ENCODE assay signal across 21 mouse cellular contexts in the genomic region with DNA sequence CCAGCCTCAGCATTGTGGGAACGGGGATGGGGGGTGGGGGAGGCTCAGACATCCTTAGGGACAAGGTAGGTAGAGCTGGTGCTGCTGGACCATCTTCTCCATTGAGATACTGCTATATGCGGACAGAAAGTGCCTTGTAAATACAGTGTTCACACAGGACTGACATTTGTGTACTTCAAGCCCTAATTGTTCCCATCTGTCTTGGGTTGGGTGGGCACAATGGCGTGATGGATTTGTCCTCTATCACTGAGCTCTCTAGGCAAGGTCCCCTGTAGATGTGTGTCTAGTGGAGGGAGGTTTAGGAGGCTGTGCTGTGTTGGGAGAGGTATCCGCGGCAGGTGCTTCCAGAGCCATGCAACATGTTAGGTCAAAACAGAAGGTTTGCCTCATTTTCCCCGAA. TPM values are rescaled to one million over a fixed set of nuclear protein-coding genes. Genes with fewer than 3 reads are reported as not detected.
A peak's percentile ranks its signal among the peaks of the same experiment; 100 is the strongest.
DNase-seq lines count a peak whose midpoint lies in the region; ATAC-seq and TF ChIP-seq lines count a peak whose summit lies in the region.
"Had no signal": no experiment of that assay in that cellular context is flagged by ENCODE, and none has a peak within 500 bp of the region (broad histone marks: within the 10 kb centered on the region; RNA-seq: fewer than 3 reads in every experiment).

No protein-coding gene starts in this region.

- peak; percentile 50 for DNase-seq in cerebellum, adult 9-11 months
- DNase-seq in embryonic facial prominence, embryonic 10.5 days (ENCODE audit: low spot score), result no peak
- no peak for DNase-seq in layer of hippocampus, adult 18-20 months (ENCODE audit: low spot score in 2 of 2)
- DNase-seq: adrenal gland, postnatal 36 days; embryo, embryonic 11 days; kidney, adult 9 months; kidney, postnatal 25 days; liver; right cerebral cortex, postnatal 4 days; thymus, adult 2 months had no signal

- peaks cover 68% of the 10 kb centered on the region for H3K27me3 ChIP-seq in hindbrain, embryonic 13.5 days
- H3K27me3 ChIP-seq in hindbrain, embryonic 12.5 days, result peaks cover 62% of the 10 kb centered on the region
- H3K27me3 ChIP-seq in embryonic facial prominence, embryonic 10.5 days (replicated peaks; ENCODE audit: low read depth, poor library complexity, severe bottlenecking), result peaks cover 79% of the 10 kb centered on the region
- peaks cover 24% of the 10 kb centered on the region for H3K27me3 ChIP-seq in myocyte (ENCODE audit: control insufficient read depth, insufficient read depth, insufficient read length)

- no peaks in the 10 kb centered on the region for H3K9me3 ChIP-seq in hindbrain, embryonic 13.5 days
- H3K9me3 ChIP-seq in hindbrain, embryonic 12.5 days (replicated peaks), result no peaks in the 10 kb centered on the region
- H3K9me3 ChIP-seq in embryonic facial prominence, embryonic 10.5 days, result no peaks in the 10 kb centered on the region
- H3K9me3 ChIP-seq: embryonic facial prominence, embryonic 15.5 days; forebrain, embryonic 10.5 days; intestine, embryonic 15.5 days had no signal

- H3K4me3 ChIP-seq in hindbrain, embryonic 13.5 days, result 0 out of 2 replicates have a peak overlapping the region, but pooled peaks have one; percentile 4
- no peak overlapping the region for H3K4me3 ChIP-seq in hindbrain, embryonic 12.5 days
- 0 out of 2 replicates have a peak overlapping the region, but pooled peaks have one; percentile 8 for H3K4me3 ChIP-seq in embryonic facial prominence, embryonic 10.5 days
- H3K4me3 ChIP-seq in myocyte, result peak overlapping the region; percentile 24
- H3K4me3 ChIP-seq: embryonic facial prominence, embryonic 15.5 days; forebrain, embryonic 10.5 days; intestine, embryonic 15.5 days had no signal

- no peak for ATAC-seq in cerebellum, adult (ENCODE audit: insufficient number of reproducible peaks, low FRiP score, low TSS enrichment)
- ATAC-seq in hindbrain, embryonic 13.5 days (ENCODE audit: low FRiP score), result no peak
- ATAC-seq in hindbrain, embryonic 12.5 days (ENCODE audit: low FRiP score), result no peak
- ATAC-seq: lung, postnatal 0 days had no signal

- H3K79me2 ChIP-seq in myocyte (ENCODE audit: control insufficient read depth, insufficient read depth), result no peaks in the 10 kb centered on the region

- TF ChIP-seq POLR2A in myocyte (IDR thresholded peaks at IDR 0.05; ENCODE audit: insufficient read length, low read depth), result no peak

- H3K27ac ChIP-seq in hindbrain, embryonic 13.5 days, result peak overlapping the region; percentile 62; the same call in 1 of the 2 replicates
- no peak overlapping the region for H3K27ac ChIP-seq in hindbrain, embryonic 12.5 days
- no peak overlapping the region for H3K27ac ChIP-seq in embryonic facial prominence, embryonic 10.5 days (replicated peaks)
- H3K27ac ChIP-seq: embryonic facial prominence, embryonic 15.5 days; forebrain, embryonic 10.5 days; intestine, embryonic 15.5 days had no signal

- no peaks in the 10 kb centered on the region for H3K36me3 ChIP-seq in hindbrain, embryonic 13.5 days
- H3K36me3 ChIP-seq in hindbrain, embryonic 12.5 days, result no peaks in the 10 kb centered on the region
- no peaks in the 10 kb centered on the region for H3K36me3 ChIP-seq in embryonic facial prominence, embryonic 10.5 days (replicated peaks)
- H3K36me3 ChIP-seq in myocyte (ENCODE audit: control insufficient read depth, insufficient read depth), result no peaks in the 10 kb centered on the region
- H3K36me3 ChIP-seq: embryonic facial prominence, embryonic 15.5 days; forebrain, embryonic 10.5 days; intestine, embryonic 15.5 days had no signal

- H3ac ChIP-seq in myocyte (ENCODE audit: control insufficient read depth, insufficient read length), result no peak overlapping the region

- 79% methylated on average over 6 of the region's 6 CpGs for WGBS in hindbrain, embryonic 13.5 days
- 69% methylated on average over 6 of the region's 6 CpGs for WGBS in hindbrain, embryonic 12.5 days
- 66% methylated on average over 6 of the region's 6 CpGs for WGBS in embryonic facial prominence, embryonic 10.5 days

- H3K9ac ChIP-seq in hindbrain, embryonic 13.5 days, result no peak overlapping the region
- no peak overlapping the region for H3K9ac ChIP-seq in hindbrain, embryonic 12.5 days
- H3K9ac ChIP-seq: embryonic facial prominence, embryonic 15.5 days; intestine, embryonic 15.5 days had no signal

- H3K4me2 ChIP-seq in hindbrain, embryonic 13.5 days, result peak overlapping the region; percentile 88; the same call in 1 of the 2 replicates
- no peak overlapping the region for H3K4me2 ChIP-seq in hindbrain, embryonic 12.5 days (replicated peaks)
- H3K4me2 ChIP-seq in myocyte (ENCODE audit: low read depth), result peak overlapping the region; percentile 55
- H3K4me2 ChIP-seq: embryonic facial prominence, embryonic 15.5 days had no signal

- H3K4me1 ChIP-seq in hindbrain, embryonic 13.5 days (replicated peaks), result peaks cover 76% of the 10 kb centered on the region
- peaks cover 53% of the 10 kb centered on the region for H3K4me1 ChIP-seq in hindbrain, embryonic 12.5 days
- H3K4me1 ChIP-seq in embryonic facial prominence, embryonic 10.5 days, result peaks cover 69% of the 10 kb centered on the region

TF ChIP-seq in myocyte, 11 proteins besides CTCF, POLR2A, EP300 and RAD21:
- TF ChIP-seq SRF (IDR thresholded peaks at IDR 0.05; ENCODE audit: control insufficient read depth, insufficient read length, low read depth) (no peak), CEBPB (IDR thresholded peaks at IDR 0.05; ENCODE audit: insufficient read depth, poor library complexity, severe bottlenecking) (no peak), REST (IDR thresholded peaks at IDR 0.05; ENCODE audit: insufficient read depth, insufficient read length) (no peak), MYOG (IDR thresholded peaks at IDR 0.05; ENCODE audit: control insufficient read depth in 1 of 3, insufficient read depth in 1 of 3, insufficient read length in 2 of 3, low read depth in 2 of 3) (no peak), E2F4 (IDR thresholded peaks at IDR 0.05; ENCODE audit: insufficient read depth) (no peak), MAX (IDR thresholded peaks at IDR 0.05; ENCODE audit: low read depth) (no peak), USF1 (IDR thresholded peaks at IDR 0.05; ENCODE audit: low read depth) (no peak), MYOD1 (IDR thresholded peaks at IDR 0.05; ENCODE audit: control insufficient read depth in 1 of 3, insufficient read length in 2 of 3, low read depth in 2 of 3) (no peak), TCF12 (IDR thresholded peaks at IDR 0.05; ENCODE audit: insufficient read depth, poor library complexity, severe bottlenecking) (no peak), TCF3 (IDR thresholded peaks at IDR 0.05; ENCODE audit: insufficient read length, low read depth) (no peak), POLR2AphosphoS2 (IDR thresholded peaks at IDR 0.05; ENCODE audit: insufficient read length, low read depth) (no peak)

RNA-seq across cellular contexts. Expression of a gene that starts 2.0 kb away (rescaled TPM):
- polyA plus RNA-seq in hindbrain, embryonic 13.5 days (2015; fragmentation: Nextera tagmentation; extraction: Ambion mirVana), result 3.5 and 3.8 TPM in 2 replicates
- 2.7 and 3.2 TPM in 2 replicates for polyA plus RNA-seq in hindbrain, embryonic 12.5 days (2016; fragmentation: Nextera tagmentation; extraction: Ambion mirVana)
- polyA plus RNA-seq in embryonic facial prominence, embryonic 10.5 days (2016; fragmentation: Nextera tagmentation; extraction: Ambion mirVana), result 2.2 and 2.5 TPM in 2 replicates
- 12.5 TPM for polyA plus RNA-seq in myocyte (2012; fragmentation: generic; extraction: Trizol)
- total RNA-seq in layer of hippocampus, adult 18-20 months (2021), result 1 to 10 TPM; 6.6 to 8.8 TPM
- total RNA-seq: granulocyte monocyte progenitor cell, adult 5-6 weeks; megakaryocyte progenitor cell, adult 5-6 weeks; monocyte, adult 5-6 weeks had no signal
